Mouse (Mus musculus): ENCODE results near the gene Ppp2r5b. TPM values are rescaled to one million over a fixed set of nuclear protein-coding genes. Genes with fewer than 3 reads are reported as not detected.

Gene Ppp2r5b
- polyA plus RNA-seq, 1 experiment from 2014 or later, result 42.1 TPM

GRCm38 (mm10) chr19:6262839-6263433, 27.3 kb upstream of the Ppp2r5b start:
- WGBS, result 90% methylated on average over 8 of the region's 8 CpGs
- no peaks in the 10 kb centered on the region for H3K4me1 ChIP-seq (replicated peaks; ENCODE audit: control insufficient read depth, insufficient read depth, low read length)
- no peak for ATAC-seq (ENCODE audit: low FRiP score)
- peaks cover 7% of the 10 kb centered on the region; the same call in 1 of the 2 replicates for H3K36me3 ChIP-seq (ENCODE audit: control insufficient read depth, insufficient read depth, low read length)
- no peak overlapping the region for H3K9ac ChIP-seq (ENCODE audit: low read depth, low read length)
- H3K4me3 ChIP-seq (ENCODE audit: low read depth, low read length), result no peak overlapping the region
- no peaks in the 10 kb centered on the region for H3K9me3 ChIP-seq (ENCODE audit: control insufficient read depth, low read length)
- no peak overlapping the region for H3K27ac ChIP-seq (ENCODE audit: low read depth, low read length)
- H3K27me3 ChIP-seq (ENCODE audit: control insufficient read depth, insufficient read depth, low read length), result no peaks in the 10 kb centered on the region
- no peak for DNase-seq (ENCODE audit: low spot score)
- H3K4me2 ChIP-seq (replicated peaks; ENCODE audit: low read depth, low read length), result no peak overlapping the region

GRCm38 (mm10) chr19:6262222-6262621, 26.6 kb upstream of the Ppp2r5b start:
- ATAC-seq (ENCODE audit: low FRiP score) (no peak), DNase-seq (ENCODE audit: low spot score) (peak; percentile 79)
- 54% methylated on average over 7 of the region's 7 CpGs for WGBS
- Histone ChIP-seq H3K27ac (ENCODE audit: low read depth, low read length) (no peak overlapping the region), H3K27me3 (ENCODE audit: control insufficient read depth, insufficient read depth, low read length) (no peaks in the 10 kb centered on the region), H3K9ac (ENCODE audit: low read depth, low read length) (no peak overlapping the region), H3K4me3 (ENCODE audit: low read depth, low read length) (no peak overlapping the region), H3K9me3 (ENCODE audit: control insufficient read depth, low read length) (no peaks in the 10 kb centered on the region), H3K36me3 (ENCODE audit: control insufficient read depth, insufficient read depth, low read length) (peaks cover 7% of the 10 kb centered on the region; the same call in 1 of the 2 replicates), H3K4me2 (replicated peaks; ENCODE audit: low read depth, low read length) (no peak overlapping the region), H3K4me1 (replicated peaks; ENCODE audit: control insufficient read depth, insufficient read depth, low read length) (no peaks in the 10 kb centered on the region)

GRCm38 (mm10) chr19:6261379-6261778, 25.7 kb upstream of the Ppp2r5b start:
- WGBS, result 94% methylated on average over 14 of the region's 14 CpGs
- no peaks in the 10 kb centered on the region for H3K4me1 ChIP-seq (replicated peaks; ENCODE audit: control insufficient read depth, insufficient read depth, low read length)

GRCm38 (mm10) chr19:6260946-6261345, 25.3 kb upstream of the Ppp2r5b start:
- H3K4me2 ChIP-seq (replicated peaks; ENCODE audit: low read depth, low read length), result no peak overlapping the region
- no peak overlapping the region for H3K4me3 ChIP-seq (ENCODE audit: low read depth, low read length)
- H3K4me1 ChIP-seq (replicated peaks; ENCODE audit: control insufficient read depth, insufficient read depth, low read length), result no peaks in the 10 kb centered on the region
- H3K36me3 ChIP-seq (ENCODE audit: control insufficient read depth, insufficient read depth, low read length), result peaks cover 7% of the 10 kb centered on the region; the same call in 1 of the 2 replicates
- no peak overlapping the region for H3K9ac ChIP-seq (ENCODE audit: low read depth, low read length)
- no peak for DNase-seq (ENCODE audit: low spot score)
- H3K27ac ChIP-seq (ENCODE audit: low read depth, low read length), result no peak overlapping the region
- WGBS, result 85% methylated on average over 4 of the region's 4 CpGs
- no peak for ATAC-seq (ENCODE audit: low FRiP score)
- H3K9me3 ChIP-seq (ENCODE audit: control insufficient read depth, low read length), result no peaks in the 10 kb centered on the region
- no peaks in the 10 kb centered on the region for H3K27me3 ChIP-seq (ENCODE audit: control insufficient read depth, insufficient read depth, low read length)

More at GRCm38 (mm10) chr19:6261379-6261778, 25.7 kb upstream of the Ppp2r5b start:
- H3K4me2 ChIP-seq (replicated peaks; ENCODE audit: low read depth, low read length), result no peak overlapping the region
- no peak for ATAC-seq (ENCODE audit: low FRiP score)
- no peak overlapping the region for H3K4me3 ChIP-seq (ENCODE audit: low read depth, low read length)
- no peaks in the 10 kb centered on the region for H3K27me3 ChIP-seq (ENCODE audit: control insufficient read depth, insufficient read depth, low read length)
- no peak overlapping the region for H3K27ac ChIP-seq (ENCODE audit: low read depth, low read length)
- no peak for DNase-seq (ENCODE audit: low spot score)
- no peaks in the 10 kb centered on the region for H3K9me3 ChIP-seq (ENCODE audit: control insufficient read depth, low read length)
- no peak overlapping the region for H3K9ac ChIP-seq (ENCODE audit: low read depth, low read length)
- peaks cover 7% of the 10 kb centered on the region; the same call in 1 of the 2 replicates for H3K36me3 ChIP-seq (ENCODE audit: control insufficient read depth, insufficient read depth, low read length)

GRCm38 (mm10) chr19:6260428-6260827, 24.8 kb upstream of the Ppp2r5b start:
- Histone ChIP-seq H3K4me1 (replicated peaks; ENCODE audit: control insufficient read depth, insufficient read depth, low read length) (no peaks in the 10 kb centered on the region), H3K9me3 (ENCODE audit: control insufficient read depth, low read length) (no peaks in the 10 kb centered on the region), H3K4me2 (replicated peaks; ENCODE audit: low read depth, low read length) (no peak overlapping the region), H3K27ac (ENCODE audit: low read depth, low read length) (no peak overlapping the region), H3K9ac (ENCODE audit: low read depth, low read length) (no peak overlapping the region), H3K36me3 (ENCODE audit: control insufficient read depth, insufficient read depth, low read length) (peaks cover 7% of the 10 kb centered on the region; the same call in 1 of the 2 replicates), H3K4me3 (ENCODE audit: low read depth, low read length) (no peak overlapping the region), H3K27me3 (ENCODE audit: control insufficient read depth, insufficient read depth, low read length) (no peaks in the 10 kb centered on the region)
- ATAC-seq (ENCODE audit: low FRiP score) (no peak), DNase-seq (ENCODE audit: low spot score) (peak; percentile 31)
- WGBS, result 78% methylated on average over 2 of the region's 2 CpGs

- Histone ChIP-seq H3K27me3 (ENCODE audit: control insufficient read depth, insufficient read depth, low read length) (no peaks in the 10 kb centered on the region), H3K9ac (ENCODE audit: low read depth, low read length) (no peak overlapping the region), H3K4me3 (ENCODE audit: low read depth, low read length) (no peak overlapping the region), H3K27ac (ENCODE audit: low read depth, low read length) (no peak overlapping the region), H3K4me1 (replicated peaks; ENCODE audit: control insufficient read depth, insufficient read depth, low read length) (no peaks in the 10 kb centered on the region), H3K9me3 (ENCODE audit: control insufficient read depth, low read length) (no peaks in the 10 kb centered on the region), H3K36me3 (ENCODE audit: control insufficient read depth, insufficient read depth, low read length) (peaks cover 2% of the 10 kb centered on the region; the same call in 1 of the 2 replicates), H3K4me2 (replicated peaks; ENCODE audit: low read depth, low read length) (no peak overlapping the region)
- ATAC-seq (ENCODE audit: low FRiP score), result no peak
- no peak for DNase-seq (ENCODE audit: low spot score)
- WGBS, result 94% methylated on average over 4 of the region's 4 CpGs
Observed at GRCm38 (mm10) chr19:6253021-6253420, 17.3 kb upstream of the Ppp2r5b start.

GRCm38 (mm10) chr19:6247526-6248300, 12.0 kb upstream of the Ppp2r5b start:
- no peaks in the 10 kb centered on the region for H3K27me3 ChIP-seq (ENCODE audit: control insufficient read depth, insufficient read depth, low read length)
- DNase-seq (ENCODE audit: low spot score), result no peak
- H3K27ac ChIP-seq (ENCODE audit: low read depth, low read length), result no peak overlapping the region
- no peaks in the 10 kb centered on the region for H3K36me3 ChIP-seq (ENCODE audit: control insufficient read depth, insufficient read depth, low read length)
- no peak for ATAC-seq (ENCODE audit: low FRiP score)
- no peak overlapping the region for H3K4me3 ChIP-seq (ENCODE audit: low read depth, low read length)
- no peaks in the 10 kb centered on the region for H3K9me3 ChIP-seq (ENCODE audit: control insufficient read depth, low read length)
- WGBS, result 95% methylated on average over 29 of the region's 29 CpGs
- H3K9ac ChIP-seq (ENCODE audit: low read depth, low read length), result no peak overlapping the region
- no peaks in the 10 kb centered on the region for H3K4me1 ChIP-seq (replicated peaks; ENCODE audit: control insufficient read depth, insufficient read depth, low read length)
- H3K4me2 ChIP-seq (replicated peaks; ENCODE audit: low read depth, low read length), result no peak overlapping the region

- peaks cover 6% of the 10 kb centered on the region for H3K4me1 ChIP-seq (replicated peaks; ENCODE audit: control insufficient read depth, insufficient read depth, low read length)
- no peak overlapping the region for H3K4me2 ChIP-seq (replicated peaks; ENCODE audit: low read depth, low read length)
- no peaks in the 10 kb centered on the region for H3K9me3 ChIP-seq (ENCODE audit: control insufficient read depth, low read length)
- no peaks in the 10 kb centered on the region for H3K36me3 ChIP-seq (ENCODE audit: control insufficient read depth, insufficient read depth, low read length)
- ATAC-seq (ENCODE audit: low FRiP score) (no peak), DNase-seq (ENCODE audit: low spot score) (no peak)
- no peak overlapping the region for H3K9ac ChIP-seq (ENCODE audit: low read depth, low read length)
- H3K27ac ChIP-seq (ENCODE audit: low read depth, low read length), result no peak overlapping the region
- 94% methylated on average over 1 of the region's 1 CpGs for WGBS
- no peak overlapping the region for H3K4me3 ChIP-seq (ENCODE audit: low read depth, low read length)
- H3K27me3 ChIP-seq (ENCODE audit: control insufficient read depth, insufficient read depth, low read length), result no peaks in the 10 kb centered on the region
Observed at GRCm38 (mm10) chr19:6245806-6246205, 10.1 kb upstream of the Ppp2r5b start.

GRCm38 (mm10) chr19:6243226-6243625, 7.6 kb upstream of the Ppp2r5b start:
- Histone ChIP-seq H3K4me1 (replicated peaks; ENCODE audit: control insufficient read depth, insufficient read depth, low read length) (peaks cover 6% of the 10 kb centered on the region), H3K4me2 (replicated peaks; ENCODE audit: low read depth, low read length) (no peak overlapping the region), H3K36me3 (ENCODE audit: control insufficient read depth, insufficient read depth, low read length) (no peaks in the 10 kb centered on the region), H3K27ac (ENCODE audit: low read depth, low read length) (no peak overlapping the region), H3K4me3 (ENCODE audit: low read depth, low read length) (no peak overlapping the region), H3K27me3 (ENCODE audit: control insufficient read depth, insufficient read depth, low read length) (no peaks in the 10 kb centered on the region), H3K9me3 (ENCODE audit: control insufficient read depth, low read length) (no peaks in the 10 kb centered on the region), H3K9ac (ENCODE audit: low read depth, low read length) (no peak overlapping the region)
- WGBS, result 85% methylated on average over 5 of the region's 5 CpGs
- ATAC-seq (ENCODE audit: low FRiP score), result no peak
- DNase-seq (ENCODE audit: low spot score), result no peak
